Mouse (Mus musculus) layer of hippocampus, postnatal 36 days (tissue): ENCODE data around the gene Efcab9. TPM values are rescaled to one million over a fixed set of nuclear protein-coding genes. Genes with fewer than 3 reads are reported as not detected.
"Not testable (repeated sequence)": the region's sequence is repeated elsewhere in the genome, so short reads cannot be mapped to it uniquely, and the experiment has no call there.

Experiments used
- DNase-seq, 2 experiments: peaks; one replicate each; pipeline ENCODE4 v3.0.0; 2022
- total RNA-seq, 2 experiments: library from RNA; stranded (reverse); gene quantifications; 2 replicates each; pipeline ENCODE4 v1.2.3; 2021

Gene Efcab9
- total RNA-seq, 2 experiments from 2014 or later, result 2.2 to 2.5 TPM

- no peak for DNase-seq
These were observed 6.6 kb upstream of the Efcab9 start for GRCm38 (mm10) chr11:32538435-32538834.

- DNase-seq, result no peak
These were observed 5.1 kb upstream of the Efcab9 start for GRCm38 (mm10) chr11:32536954-32537353.

DNA sequence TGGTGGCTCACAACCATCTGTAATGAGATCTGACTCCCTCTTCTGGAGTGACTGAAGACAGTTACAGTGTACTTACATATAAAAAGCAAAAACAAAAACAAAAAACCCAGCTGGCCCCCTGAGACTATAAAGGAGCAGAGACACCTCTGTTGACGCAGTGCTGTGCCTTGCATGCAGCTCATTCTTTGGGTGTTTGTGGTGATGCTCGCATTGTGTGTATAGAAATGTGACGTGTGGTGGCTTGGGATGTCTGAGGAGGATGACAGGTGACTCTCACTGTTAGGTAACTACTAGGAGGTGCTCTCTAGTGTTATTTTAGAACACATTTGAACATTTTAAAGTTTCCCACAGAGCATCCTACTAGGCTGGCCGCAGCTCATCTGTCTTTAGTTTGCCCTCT is 3.8 kb upstream of the Efcab9 start:
- DNase-seq, result no peak

DNA sequence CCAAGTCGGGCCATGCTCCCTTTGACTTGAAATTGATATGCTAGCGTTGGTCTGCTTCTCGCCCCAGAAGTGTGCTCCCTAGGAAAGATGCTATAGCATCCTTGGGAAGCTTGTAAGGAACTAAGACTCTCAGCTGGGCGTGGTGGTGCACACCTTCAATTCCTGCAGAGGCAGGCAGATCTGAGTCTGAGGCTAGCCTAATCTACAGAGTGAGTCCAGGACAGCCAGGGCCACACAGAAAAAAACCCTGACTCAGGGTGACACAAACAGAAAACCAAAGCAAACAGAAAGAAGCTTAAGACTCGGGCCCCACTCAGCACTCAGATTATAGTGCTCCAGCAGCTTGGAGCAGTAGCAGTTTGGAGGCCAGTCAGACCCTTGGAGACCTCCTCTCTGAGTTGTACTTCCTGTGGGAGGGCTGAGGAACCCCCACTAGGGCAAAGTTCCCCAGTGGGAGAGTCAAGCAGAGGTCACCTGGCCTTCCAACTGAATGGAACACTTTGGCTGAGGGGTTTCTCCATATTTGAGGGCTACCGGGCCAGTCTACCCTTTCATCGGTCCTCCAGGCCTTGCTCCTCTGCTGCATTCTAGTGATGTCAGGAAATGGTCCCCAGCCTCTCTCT is 2.7 kb upstream of the Efcab9 start:
- no peak for DNase-seq

- DNase-seq, result peak in 1 of 2 experiments; percentile 45
These were observed 1.8 kb upstream of the Efcab9 start for GRCm38 (mm10) chr11:32533482-32534261.

DNA sequence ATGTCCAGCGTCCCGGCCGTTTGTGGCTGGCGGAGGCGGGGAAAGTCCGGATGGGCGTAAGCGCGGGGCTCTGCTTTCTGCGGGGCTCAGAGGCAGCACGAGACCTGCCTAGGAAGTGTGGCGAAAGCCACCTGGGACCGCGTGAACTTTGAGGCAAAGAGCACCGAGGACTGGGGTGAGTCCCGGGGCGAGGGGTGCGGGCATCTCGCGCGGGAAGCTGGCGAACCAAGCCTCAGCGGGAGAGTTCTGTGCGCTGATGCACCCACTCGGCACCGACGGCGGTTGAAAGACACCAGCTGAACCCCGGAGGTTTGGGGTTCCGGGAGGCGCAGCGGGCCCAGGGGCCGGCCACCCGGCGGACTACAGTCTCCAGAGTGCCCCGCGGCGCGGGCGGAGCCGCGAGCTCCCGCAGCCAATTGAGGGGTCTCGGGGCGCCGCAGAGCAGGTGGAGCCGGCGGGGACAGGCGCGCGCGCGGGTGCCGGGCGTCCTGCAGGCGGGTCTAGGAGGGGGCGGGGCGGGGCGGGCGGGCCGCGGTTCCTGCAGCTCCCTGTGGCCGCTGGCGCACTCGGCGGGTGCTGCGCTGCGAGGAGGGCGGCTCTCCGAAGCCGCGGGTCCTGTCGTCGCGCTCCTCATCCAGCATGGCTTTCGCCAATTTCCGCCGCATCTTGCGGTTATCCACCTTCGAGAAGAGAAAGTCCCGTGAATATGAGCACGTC is 1.0 kb upstream of the Efcab9 start, which contains the start of gene Stk10:
Gene Stk10, plus strand, starts transcription at position 541 of the 717 bp plus-strand sequence.
- peak; percentile 89 to 91 for DNase-seq

DNA sequence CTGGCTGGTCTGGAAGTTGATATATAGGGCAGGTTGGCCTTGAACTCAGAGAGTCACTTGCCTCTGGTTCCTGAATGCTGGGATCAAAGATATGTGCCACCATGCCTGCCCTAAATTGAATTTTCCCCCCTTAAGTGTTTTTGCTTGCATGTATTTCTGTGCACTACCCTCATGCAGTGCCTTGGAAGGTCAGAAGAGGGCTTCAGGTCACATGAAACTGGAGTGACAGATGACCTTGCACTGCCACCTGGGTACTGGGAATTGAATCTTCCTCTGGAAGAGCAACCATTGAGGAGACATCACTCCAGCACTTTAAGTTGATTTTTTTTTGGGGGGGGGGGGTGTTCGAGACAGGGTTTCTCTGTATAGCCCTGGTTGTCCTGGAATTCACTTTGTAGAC is 1.7 kb downstream of the Efcab9 start:
- DNase-seq, result no peak

DNA sequence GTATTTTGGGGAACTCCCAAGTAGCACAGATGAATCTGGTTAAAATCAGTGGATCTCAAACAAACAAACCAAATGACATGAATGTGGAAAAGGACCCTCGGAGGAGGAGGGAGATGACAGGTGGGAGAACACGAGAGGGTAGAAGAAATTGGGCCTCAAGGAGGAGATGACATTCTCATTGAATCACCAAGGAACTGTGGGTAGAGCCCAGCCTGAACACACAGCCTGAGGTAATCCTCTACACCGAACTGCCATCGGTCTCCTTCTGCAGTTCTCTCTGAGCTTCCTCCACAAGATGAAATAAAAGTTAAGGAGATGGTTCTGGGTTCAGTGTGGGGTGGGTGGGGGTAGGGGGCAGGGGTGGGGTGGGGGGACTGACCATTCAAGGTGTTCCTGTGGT is 4.9 kb downstream of the Efcab9 start:
- DNase-seq, result no peak

GRCm38 (mm10) chr11:32524122-32524920 is 7.6 kb downstream of the Efcab9 start:
- DNase-seq, result no peak

- no peak for DNase-seq
These were observed 10.6 kb downstream of the Efcab9 start for GRCm38 (mm10) chr11:32521246-32521645.

- no peak for DNase-seq
These were observed 12.5 kb downstream of the Efcab9 start for GRCm38 (mm10) chr11:32519354-32519753.

GRCm38 (mm10) chr11:32518770-32519169 is 13.1 kb downstream of the Efcab9 start:
- no peak for DNase-seq

GRCm38 (mm10) chr11:32516916-32517712 is 14.8 kb downstream of the Efcab9 start:
- peak; percentile 38 to 54 for DNase-seq

DNA sequence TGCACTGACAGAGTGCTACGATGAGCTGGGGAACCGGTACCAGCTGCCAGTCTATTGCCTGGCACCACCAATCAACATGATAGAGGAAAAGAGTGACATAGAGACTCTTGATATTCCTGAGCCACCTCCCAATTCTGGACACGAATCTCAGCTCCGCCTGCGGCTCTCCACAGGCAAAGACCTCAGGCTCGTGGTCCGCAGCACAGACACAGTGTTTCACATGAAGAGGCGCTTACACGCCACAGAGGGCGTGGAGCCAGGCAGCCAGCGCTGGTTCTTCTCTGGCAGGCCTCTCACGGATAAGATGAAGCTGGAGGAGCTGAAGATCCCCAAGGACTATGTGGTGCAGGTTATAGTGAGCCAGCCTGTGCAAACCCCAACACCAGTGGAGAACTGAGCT is 15.8 kb downstream of the Efcab9 start:
- DNase-seq, result no peak

DNA sequence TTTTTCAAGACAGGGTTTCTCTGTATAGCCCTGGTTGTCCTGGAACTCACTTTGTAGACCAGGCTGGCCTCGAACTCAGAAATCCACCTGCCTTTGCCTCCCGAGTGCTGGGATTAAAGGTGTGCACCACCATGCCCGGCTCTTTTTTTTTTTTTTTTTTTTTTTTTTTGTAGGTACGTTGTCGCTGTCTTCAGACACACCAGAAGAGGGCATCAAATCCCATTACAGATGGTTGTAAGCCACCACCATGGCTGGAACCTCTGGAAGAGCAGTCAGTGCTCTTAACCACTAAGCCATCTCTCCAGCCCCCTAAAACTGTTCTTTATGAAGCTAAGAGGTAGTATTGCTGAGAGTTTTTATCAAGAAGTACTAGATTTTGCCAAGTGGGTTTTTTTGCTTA is 17.0 kb downstream of the Efcab9 start:
- not testable (repeated sequence) for DNase-seq

GRCm38 (mm10) chr11:32510930-32511329 is 21.0 kb downstream of the Efcab9 start:
- DNase-seq, result no peak

DNA sequence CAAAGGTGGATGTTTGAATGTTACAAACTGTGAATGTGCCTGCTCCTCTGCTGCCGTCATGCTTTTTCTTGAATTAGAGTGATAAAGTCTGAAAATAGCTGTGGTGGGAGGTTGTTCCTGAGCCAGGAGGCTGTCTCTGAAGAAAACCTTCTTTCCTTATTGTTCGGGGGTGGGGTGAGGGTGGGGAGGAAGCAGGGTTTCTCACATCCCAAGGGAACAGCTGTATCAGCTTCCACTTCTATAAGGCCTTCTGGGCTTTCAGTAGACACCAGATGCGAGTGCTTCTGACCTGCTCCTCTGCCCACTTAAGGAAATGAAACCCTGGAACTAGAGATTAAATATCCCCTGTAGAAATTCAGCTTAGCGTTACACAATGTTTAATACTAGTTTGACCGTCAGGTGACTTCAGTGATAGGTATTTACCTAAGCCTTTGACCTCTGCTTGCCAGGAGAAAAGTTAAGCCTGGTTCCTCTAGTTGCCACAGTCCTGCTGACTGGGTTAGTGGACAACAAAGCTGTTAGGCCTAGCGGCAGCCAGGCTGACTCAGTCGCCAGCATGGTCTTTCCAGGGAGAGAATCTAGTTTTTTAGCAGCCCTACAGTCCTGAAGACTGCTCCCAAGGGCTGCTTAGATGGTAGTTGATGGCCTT is 26.7 kb downstream of the Efcab9 start:
- no peak for DNase-seq

GRCm38 (mm10) chr11:32503711-32504110 is 28.2 kb downstream of the Efcab9 start:
- DNase-seq, result no peak

- DNase-seq, result no peak
These were observed 31.9 kb downstream of the Efcab9 start for GRCm38 (mm10) chr11:32499931-32500330.

- DNase-seq, result peak in 1 of 2 experiments; percentile 16
These were observed 32.9 kb downstream of the Efcab9 start for GRCm38 (mm10) chr11:32498757-32499535.
